Mouse (Mus musculus) intestine, postnatal 0 days (tissue): ENCODE data around the gene Megf11. TPM values are rescaled to one million over a fixed set of nuclear protein-coding genes. Genes with fewer than 3 reads are reported as not detected.
"Not testable (repeated sequence)": the region's sequence is repeated elsewhere in the genome, so short reads cannot be mapped to it uniquely, and the experiment has no call there.

Source experiments
- ATAC-seq: fragments of 200-750 bp; cut with Nextera tagmentation; 2 replicates; pipeline ENCODE4 v1.8.0; 2017; ENCODE audit warnings: mild to moderate bottlenecking, moderate TSS enrichment, moderate library complexity
- H3K27ac ChIP-seq: fragments of 300-500 bp; sonication (generic); 2 replicates; pipeline ENCODE4 v1.5.1; 2014; ENCODE audit warnings: mild to moderate bottlenecking, low read depth, low read length, moderate library complexity
- H3K27me3 ChIP-seq: fragments of 300-500 bp; sonication (generic); replicated peaks from 2 replicates; pipeline ENCODE4 v1.6.1; 2014; ENCODE audit warnings: low read length, mixed read lengths; ENCODE audit not compliant: control insufficient read depth, insufficient read depth
- H3K36me3 ChIP-seq: fragments of 300-500 bp; sonication (generic); 2 replicates; pipeline ENCODE4 v1.6.1; 2014; ENCODE audit warnings: mild to moderate bottlenecking, moderate library complexity; ENCODE audit not compliant: control insufficient read depth, insufficient read depth
- H3K4me1 ChIP-seq: fragments of 300-500 bp; sonication (generic); replicated peaks from 2 replicates; pipeline ENCODE4 v1.6.1; 2014; ENCODE audit warnings: antibody characterized with exemption, low read length, mixed read lengths; ENCODE audit not compliant: control insufficient read depth, insufficient read depth
- H3K4me2 ChIP-seq: fragments of 300-500 bp; sonication (generic); replicated peaks from 2 replicates; pipeline ENCODE4 v1.6.1; 2014; ENCODE audit warnings: low read depth, mild to moderate bottlenecking, moderate library complexity
- H3K4me3 ChIP-seq: fragments of 300-500 bp; sonication (generic); 2 replicates; pipeline ENCODE4 v1.5.1; 2014; ENCODE audit warnings: low read depth, low read length
- H3K9ac ChIP-seq: fragments of 300-500 bp; sonication (generic); 2 replicates; pipeline ENCODE4 v1.6.1; 2014; ENCODE audit warnings: mild to moderate bottlenecking, low read depth, low read length
- H3K9me3 ChIP-seq: fragments of 300-500 bp; sonication (generic); 2 replicates; pipeline ENCODE4 v1.6.1; 2016; ENCODE audit warnings: mixed run types; ENCODE audit not compliant: control insufficient read depth
- CTCF ChIP-seq: sonication (generic); IDR thresholded peaks from 2 replicates; pipeline ENCODE4 v1.5.1; 2016; ENCODE audit warnings: low read depth, mild to moderate bottlenecking, control low read depth, antibody characterized with exemption, moderate library complexity
- WGBS: fragments of 180-500 bp; shearing (Covaris S2); extraction: QIAGEN DNeasy Blood & Tissue Kit; methylation state at CpG from one replicate; pipeline ENCODE4 v1.1.7; 2014; 5-methylcytosine and 5-hydroxymethylcytosine counted together
- polyA plus RNA-seq: library from polyadenylated mRNA; unstranded; fragments of >200 nt; fragmentation: Nextera tagmentation; extraction: Ambion mirVana; gene quantifications from 2 replicates; pipeline ENCODE4 v1.2.1, GENCODE M21; 2015

Gene Megf11
- polyA plus RNA-seq, 1 experiment from 2014 or later: 0.69 TPM

GRCm38 (mm10) chr9:64719526-64720163, 334.2 kb downstream of the Megf11 start:
- Histone ChIP-seq H3K9me3 (no peaks in the 10 kb centered on the region), H3K27ac (0 out of 2 replicates have a peak overlapping the region, but pooled peaks have one; percentile 21), H3K9ac (no peak overlapping the region), H3K4me1 (0 out of 2 replicates have a peak, but pooled peaks cover 3% of the 10 kb centered on the region), H3K36me3 (peaks cover 27% of the 10 kb centered on the region), H3K4me2 (no peak overlapping the region), H3K4me3 (no peak overlapping the region), H3K27me3 (no peaks in the 10 kb centered on the region)
- 47% methylated on average over 5 of the region's 5 CpGs for WGBS
- TF ChIP-seq CTCF: no peak
- no peak for ATAC-seq

- Histone ChIP-seq H3K4me1 (no peaks in the 10 kb centered on the region), H3K4me2 (no peak overlapping the region), H3K36me3 (peaks cover 40% of the 10 kb centered on the region), H3K4me3 (no peak overlapping the region), H3K9ac (no peak overlapping the region), H3K27ac (no peak overlapping the region), H3K27me3 (no peaks in the 10 kb centered on the region), H3K9me3 (no peaks in the 10 kb centered on the region)
- ATAC-seq: no peak
- TF ChIP-seq CTCF: no peak
- WGBS: 72% methylated on average over 5 of the region's 5 CpGs
Observed at GRCm38 (mm10) chr9:64726454-64726853, 341.0 kb downstream of the Megf11 start.

- Histone ChIP-seq H3K9ac (no peak overlapping the region), H3K27ac (no peak overlapping the region), H3K4me3 (no peak overlapping the region), H3K27me3 (no peaks in the 10 kb centered on the region), H3K9me3 (no peaks in the 10 kb centered on the region), H3K4me2 (no peak overlapping the region), H3K36me3 (peaks cover 8% of the 10 kb centered on the region), H3K4me1 (0 out of 2 replicates have a peak, but pooled peaks cover 3% of the 10 kb centered on the region)
- WGBS: 71% methylated on average over 3 of the region's 3 CpGs
- no peak for ATAC-seq
- no peak for TF ChIP-seq CTCF
Observed at GRCm38 (mm10) chr9:64731029-64731560, 345.7 kb downstream of the Megf11 start.

GRCm38 (mm10) chr9:64734166-64734565, 348.7 kb downstream of the Megf11 start:
- Histone ChIP-seq H3K9me3 (no peaks in the 10 kb centered on the region), H3K27me3 (no peaks in the 10 kb centered on the region), H3K27ac (no peak overlapping the region), H3K4me3 (no peak overlapping the region), H3K4me2 (peak overlapping the region; percentile 35), H3K36me3 (no peaks in the 10 kb centered on the region), H3K9ac (no peak overlapping the region), H3K4me1 (0 out of 2 replicates have a peak, but pooled peaks cover 3% of the 10 kb centered on the region)
- TF ChIP-seq CTCF: no peak
- ATAC-seq: peak; percentile 29; the same call in 1 of the 2 replicates
- 37% methylated on average over 6 of the region's 6 CpGs for WGBS

GRCm38 (mm10) chr9:64734992-64735391, 349.6 kb downstream of the Megf11 start:
- not testable (repeated sequence) for H3K4me3 ChIP-seq, H3K9me3 ChIP-seq, H3K27ac ChIP-seq, ATAC-seq, H3K36me3 ChIP-seq, H3K9ac ChIP-seq, H3K4me2 ChIP-seq, H3K27me3 ChIP-seq, H3K4me1 ChIP-seq
- 83% methylated on average over 7 of the region's 7 CpGs for WGBS

GRCm38 (mm10) chr9:64736076-64736638, 350.7 kb downstream of the Megf11 start:
- Histone ChIP-seq H3K4me3 (peak overlapping the region; percentile 90), H3K9me3 (no peaks in the 10 kb centered on the region), H3K4me1 (0 out of 2 replicates have a peak, but pooled peaks cover 3% of the 10 kb centered on the region), H3K9ac (peak overlapping the region; percentile 2; the same call in 1 of the 2 replicates), H3K4me2 (peak overlapping the region; percentile 64), H3K27me3 (no peaks in the 10 kb centered on the region), H3K27ac (peak overlapping the region; percentile 95), H3K36me3 (no peaks in the 10 kb centered on the region)
- TF ChIP-seq CTCF: no peak
- WGBS: 5% methylated on average over 9 of the region's 9 CpGs
- no peak for ATAC-seq
